Comparison of ENCODE assay signal across 26 mouse cellular contexts in genomic region chr10:43658226-43658593, GRCm38 (mm10).
DNase-seq lines count a peak whose midpoint lies in the region; ATAC-seq and TF ChIP-seq lines count a peak whose summit lies in the region.
"Had no signal": no experiment of that assay in that cellular context is flagged by ENCODE, and none has a peak within 500 bp of the region (broad histone marks: within the 10 kb centered on the region; RNA-seq: fewer than 3 reads in every experiment).

No protein-coding gene starts in this region.

- peak; percentile 77 to 90 for TF ChIP-seq EP300 in MEL (IDR thresholded peaks at IDR 0.05; ENCODE audit: low read depth in 1 of 2, low read length in 2 of 2)
- peak; percentile 52 for TF ChIP-seq EP300 in liver, embryonic 14.5 days (IDR thresholded peaks at IDR 0.05; ENCODE audit: low read depth)
- TF ChIP-seq EP300 in liver, postnatal 0 days (IDR thresholded peaks at IDR 0.05; ENCODE audit: low read depth): peak; percentile 48; the same call in 1 of the 2 replicates

- no peak overlapping the region for H3K4me2 ChIP-seq in liver, embryonic 14.5 days (ENCODE audit: low read depth)
- H3K4me2 ChIP-seq in liver, postnatal 0 days (ENCODE audit: low read depth, low read length): no peak overlapping the region
- H3K4me2 ChIP-seq: embryonic facial prominence, embryonic 13.5 days; forebrain, embryonic 12.5 days; forebrain, embryonic 15.5 days; heart, embryonic 11.5 days; hindbrain, embryonic 13.5 days had no signal

- H3K79me2 ChIP-seq in MEL (ENCODE audit: control insufficient read depth, insufficient read depth, low read length, poor library complexity): no peaks in the 10 kb centered on the region

- peak; percentile 22; the same call in 1 of the 2 replicates for ATAC-seq in G1E (ENCODE audit: extremely low read depth, insufficient number of reproducible peaks, low FRiP score, poor library complexity, severe bottlenecking)
- ATAC-seq in liver, embryonic 14.5 days (ENCODE audit: insufficient read depth): peak; percentile 72
- no peak for ATAC-seq in liver, postnatal 0 days
- no peak for ATAC-seq in cerebellum, adult (ENCODE audit: insufficient number of reproducible peaks, low FRiP score, low TSS enrichment)
- ATAC-seq: CD4-positive, CD25-positive, alpha-beta regulatory T cell, adult 4 months; forebrain, embryonic 15.5 days; hindbrain, embryonic 16.5 days had no signal

- H3K9me3 ChIP-seq in G1E (replicated peaks): peaks cover 14% of the 10 kb centered on the region
- no peaks in the 10 kb centered on the region for H3K9me3 ChIP-seq in MEL (replicated peaks; ENCODE audit: insufficient read depth, low read length)
- no peaks in the 10 kb centered on the region for H3K9me3 ChIP-seq in liver, embryonic 14.5 days (ENCODE audit: control insufficient read depth, low read length)
- no peaks in the 10 kb centered on the region for H3K9me3 ChIP-seq in liver, postnatal 0 days (ENCODE audit: low read length)
- H3K9me3 ChIP-seq: forebrain, embryonic 12.5 days; forebrain, embryonic 15.5 days; hindbrain, embryonic 10.5 days; hindbrain, embryonic 13.5 days had no signal

- no peak overlapping the region for H3K9ac ChIP-seq in MEL (ENCODE audit: control insufficient read depth, low read depth, low read length, poor library complexity, severe bottlenecking)
- no peak overlapping the region for H3K9ac ChIP-seq in liver, embryonic 14.5 days (replicated peaks)
- no peak overlapping the region for H3K9ac ChIP-seq in liver, postnatal 0 days (replicated peaks)
- H3K9ac ChIP-seq: embryonic facial prominence, embryonic 13.5 days; forebrain, embryonic 12.5 days; forebrain, embryonic 15.5 days; hindbrain, embryonic 13.5 days had no signal

- no peak for TF ChIP-seq RAD21 in MEL (IDR thresholded peaks at IDR 0.05; ENCODE audit: low read depth, low read length)

- no peaks in the 10 kb centered on the region for H3K27me3 ChIP-seq in G1E (ENCODE audit: insufficient read depth, low read length)
- H3K27me3 ChIP-seq in MEL (ENCODE audit: control insufficient read depth in 1 of 2, insufficient read depth in 2 of 2, low read length in 2 of 2): no peaks in the 10 kb centered on the region
- no peaks in the 10 kb centered on the region for H3K27me3 ChIP-seq in liver, embryonic 14.5 days (ENCODE audit: control insufficient read depth, insufficient read depth, low read length)
- H3K27me3 ChIP-seq in liver, postnatal 0 days (ENCODE audit: insufficient read depth, low read length): no peaks in the 10 kb centered on the region
- H3K27me3 ChIP-seq: embryonic facial prominence, embryonic 13.5 days; forebrain, embryonic 12.5 days; forebrain, embryonic 15.5 days; hindbrain, embryonic 13.5 days; Patski had no signal

- DNase-seq in G1E (ENCODE audit: low spot score) (no peak), MEL (ENCODE audit: low read depth, low spot score) (peak; percentile 52)
- DNase-seq in liver, embryonic 14.5 days (ENCODE audit: low read depth in 3 of 3, low spot score in 3 of 3): no peak
- no peak for DNase-seq in liver, postnatal 0 days
- DNase-seq in lung, adult 18-20 months: no peak
- no peak for DNase-seq in embryo, embryonic 10.5 days (ENCODE audit: low spot score)
- no peak for DNase-seq in cerebellum, postnatal 25 days
- DNase-seq: adrenal gland, postnatal 14 days; cerebellum, adult 18-20 months; cerebellum, adult 9-10 months; cerebellum, postnatal 14 days; embryo, embryonic 11 days; gastrocnemius, postnatal 10 days; gastrocnemius, postnatal 36 days had no signal

- no peak for TF ChIP-seq POLR2A in MEL (IDR thresholded peaks at IDR 0.05; ENCODE audit: control insufficient read depth in 1 of 2, insufficient read depth in 1 of 2, low read depth in 1 of 2, low read length in 2 of 2, poor library complexity in 1 of 2)

- no peak overlapping the region for H3K4me3 ChIP-seq in G1E (ENCODE audit: low read depth, low read length)
- H3K4me3 ChIP-seq in MEL (ENCODE audit: control insufficient read depth in 1 of 2, insufficient read depth in 1 of 2, low read depth in 2 of 2, low read length in 2 of 2): no peak overlapping the region
- no peak overlapping the region for H3K4me3 ChIP-seq in liver, embryonic 14.5 days (ENCODE audit: insufficient read depth in 1 of 2, low read depth in 2 of 2, low read length in 2 of 2)
- no peak overlapping the region for H3K4me3 ChIP-seq in liver, postnatal 0 days (ENCODE audit: low read depth, low read length)
- H3K4me3 ChIP-seq: embryonic facial prominence, embryonic 10.5 days; embryonic facial prominence, embryonic 13.5 days; erythroblast, embryonic 14.5 days; forebrain, embryonic 12.5 days; forebrain, embryonic 15.5 days; hindbrain, embryonic 10.5 days; hindbrain, embryonic 13.5 days had no signal

- TF ChIP-seq CTCF in G1E (IDR thresholded peaks at IDR 0.05; ENCODE audit: low read depth, low read length): no peak
- no peak for TF ChIP-seq CTCF in MEL (IDR thresholded peaks at IDR 0.05 in 2 of 3, conservative IDR thresholded peaks at IDR 0.05 in 1 of 3; ENCODE audit: control insufficient read depth in 1 of 3, insufficient read depth in 1 of 3, low read depth in 2 of 3, low read length in 3 of 3, poor library complexity in 1 of 3, severe bottlenecking in 1 of 3)
- no peak for TF ChIP-seq CTCF in liver, embryonic 14.5 days (IDR thresholded peaks at IDR 0.05; ENCODE audit: low read depth)
- no peak for TF ChIP-seq CTCF in liver, postnatal 0 days (IDR thresholded peaks at IDR 0.05; ENCODE audit: low read depth)

- WGBS in liver, embryonic 14.5 days (ENCODE audit: insufficient replicate concordance): 4% methylated on average over 1 of the region's 1 CpGs
- WGBS in liver, postnatal 0 days (ENCODE audit: insufficient replicate concordance): 46% methylated on average over 1 of the region's 1 CpGs

- H3K36me3 ChIP-seq in G1E (replicated peaks): no peaks in the 10 kb centered on the region
- peaks cover 0 to 10% of the 10 kb centered on the region in 2 experiments; a peak in 2 of 4 replicates for H3K36me3 ChIP-seq in MEL (ENCODE audit: control insufficient read depth in 1 of 2, insufficient read depth in 2 of 2, low read length in 2 of 2)
- H3K36me3 ChIP-seq in liver, embryonic 14.5 days (replicated peaks; ENCODE audit: control insufficient read depth, insufficient read depth, low read depth): no peaks in the 10 kb centered on the region
- H3K36me3 ChIP-seq in liver, postnatal 0 days (replicated peaks; ENCODE audit: insufficient read depth, low read length): no peaks in the 10 kb centered on the region
- H3K36me3 ChIP-seq: embryonic facial prominence, embryonic 10.5 days; embryonic facial prominence, embryonic 13.5 days; forebrain, embryonic 12.5 days; forebrain, embryonic 15.5 days; hindbrain, embryonic 10.5 days; hindbrain, embryonic 13.5 days had no signal

- peaks cover 27% of the 10 kb centered on the region for H3K4me1 ChIP-seq in G1E (ENCODE audit: insufficient read depth, low read depth, low read length)
- H3K4me1 ChIP-seq in MEL (ENCODE audit: control insufficient read depth in 1 of 2, insufficient read depth in 2 of 2, low read length in 2 of 2): peaks cover 9 to 10% of the 10 kb centered on the region in 2 experiments
- peaks cover 8 to 10% of the 10 kb centered on the region in 2 experiments for H3K4me1 ChIP-seq in liver, embryonic 14.5 days (replicated peaks; ENCODE audit: control insufficient read depth in 2 of 2, insufficient read depth in 2 of 2, low read length in 1 of 2)
- H3K4me1 ChIP-seq in liver, postnatal 0 days (ENCODE audit: insufficient read depth): peaks cover 11% of the 10 kb centered on the region
- H3K4me1 ChIP-seq: forebrain, embryonic 15.5 days; hindbrain, embryonic 13.5 days had no signal

- H3K27ac ChIP-seq in MEL (ENCODE audit: control insufficient read depth, low read depth, low read length): peak overlapping the region; percentile 69
- no peak overlapping the region for H3K27ac ChIP-seq in liver, embryonic 14.5 days
- H3K27ac ChIP-seq in liver, postnatal 0 days (ENCODE audit: low read depth): no peak overlapping the region
- H3K27ac ChIP-seq: embryonic facial prominence, embryonic 10.5 days; embryonic facial prominence, embryonic 13.5 days; forebrain, embryonic 12.5 days; forebrain, embryonic 15.5 days; hindbrain, embryonic 10.5 days; hindbrain, embryonic 13.5 days had no signal

TF ChIP-seq in MEL, 35 proteins besides CTCF, POLR2A, EP300 and RAD21 (continues in another document):
- peak; percentile 70 for TF ChIP-seq SIN3A (IDR thresholded peaks at IDR 0.05; ENCODE audit: low read length)
- no peak; the same call in 1 of the 2 replicates for TF ChIP-seq MAFK (IDR thresholded peaks at IDR 0.05; ENCODE audit: borderline replicate concordance, low read depth, low read length)
- peak; percentile 78 for TF ChIP-seq RCOR1 (IDR thresholded peaks at IDR 0.05; ENCODE audit: low read depth, low read length)
- no peak for TF ChIP-seq TBP (IDR thresholded peaks at IDR 0.05; ENCODE audit: low read depth, low read length)
- no peak for TF ChIP-seq MYB (IDR thresholded peaks at IDR 0.05; ENCODE audit: low read depth, low read length)
- TF ChIP-seq ELF1 (IDR thresholded peaks at IDR 0.05; ENCODE audit: low read depth, low read length): 0 out of 2 replicates have a peak, but pooled peaks have one; percentile 20
- TF ChIP-seq UBTF (IDR thresholded peaks at IDR 0.05; ENCODE audit: borderline replicate concordance, insufficient read depth, low read depth, low read length): no peak
- TF ChIP-seq SMC3 (IDR thresholded peaks at IDR 0.05; ENCODE audit: low read depth, low read length): no peak
- TF ChIP-seq CHD1 (IDR thresholded peaks at IDR 0.05; ENCODE audit: low read depth, low read length): no peak
- TF ChIP-seq NRF1 (IDR thresholded peaks at IDR 0.05; ENCODE audit: insufficient read depth, low read depth, low read length, poor library complexity, severe bottlenecking): no peak
- TF ChIP-seq HCFC1 (IDR thresholded peaks at IDR 0.05; ENCODE audit: low read depth, low read length): no peak
- TF ChIP-seq NELFE (IDR thresholded peaks at IDR 0.05; ENCODE audit: low read depth, low read length): no peak
- peak; percentile 84 for TF ChIP-seq ETS1 (IDR thresholded peaks at IDR 0.05; ENCODE audit: low read depth, low read length)
- TF ChIP-seq TCF12 (IDR thresholded peaks at IDR 0.05; ENCODE audit: low read depth, low read length): peak; percentile 77; the same call in 1 of the 2 replicates
- no peak for TF ChIP-seq BHLHE40 (IDR thresholded peaks at IDR 0.05; ENCODE audit: borderline replicate concordance, low read depth, low read length)
- TF ChIP-seq USF1 (IDR thresholded peaks at IDR 0.05; ENCODE audit: low read depth, low read length): no peak
- peak; percentile 90 for TF ChIP-seq GATA1 (IDR thresholded peaks at IDR 0.05; ENCODE audit: low read depth, low read length)
- TF ChIP-seq MYC (IDR thresholded peaks at IDR 0.05; ENCODE audit: low read depth, low read length): peak; percentile 82
- TF ChIP-seq CHD2 (IDR thresholded peaks at IDR 0.05; ENCODE audit: low read length): no peak
- TF ChIP-seq TAL1 (IDR thresholded peaks at IDR 0.05; ENCODE audit: low read length): 0 out of 2 replicates have a peak, but pooled peaks have one; percentile 25
- no peak for TF ChIP-seq USF2 (IDR thresholded peaks at IDR 0.05; ENCODE audit: borderline replicate concordance in 1 of 2, insufficient read depth in 1 of 2, low read depth in 1 of 2, low read length in 2 of 2)

Comparison
In these comparisons a context has a peak if more than half of its experiments do, and no peak if none do; other contexts are left out.
1. ATAC-seq: peak in G1E (single experiment) and liver, embryonic 14.5 days (single experiment); none in liver, postnatal 0 days (single experiment) and cerebellum, adult (single experiment).